Mouse (Mus musculus) CH12.LX (cell line): Measurements from ENCODE around the gene Rplp2. TPM values are rescaled to one million over a fixed set of nuclear protein-coding genes. Genes with fewer than 3 reads are reported as not detected.

Source experiments
- DNase-seq: peaks from one replicate; pipeline ENCODE4 v3.0.0-alpha.2; 2013; ENCODE audit errors: extremely low read depth
- H3K27ac ChIP-seq: 2 replicates; pipeline ENCODE4 v1.5.1; 2012; ENCODE audit warnings: low read depth, mild to moderate bottlenecking, control low read depth, moderate library complexity; ENCODE audit not compliant: insufficient read depth
- H3K27me3 ChIP-seq: replicated peaks from 2 replicates; pipeline ENCODE3; 2012; ENCODE audit warnings: inconsistent platforms
- H3K36me3 ChIP-seq, 2 experiments: replicated peaks in 1 of 2; 2 replicates each; pipeline versions ENCODE3 to v1.6.1; 2012; ENCODE audit warnings: inconsistent platforms in 1 of 2, low read length in 1 of 2, mild to moderate bottlenecking in 1 of 2, mixed read lengths in 1 of 2, moderate library complexity in 1 of 2; ENCODE audit not compliant: control insufficient read depth in 1 of 2, insufficient read depth in 1 of 2
- H3K4me1 ChIP-seq, 2 experiments: 2 replicates each; pipeline ENCODE4 v1.6.1; 2012; ENCODE audit warnings: inconsistent platforms in 1 of 2, moderate library complexity in 1 of 2; ENCODE audit not compliant: insufficient read depth in 2 of 2, control insufficient read depth in 1 of 2
- H3K4me2 ChIP-seq: 2 replicates; pipeline ENCODE4 v1.6.1; 2012; ENCODE audit warnings: low read depth, mild to moderate bottlenecking, control low read depth; ENCODE audit not compliant: poor library complexity, insufficient read depth, severe bottlenecking
- H3K4me3 ChIP-seq, 3 experiments: fragments of 150-350 bp in 1 of 3; sonication (generic) in 1 of 3; replicated peaks in 1 of 3; 2 replicates each; pipeline versions ENCODE3 to v1.5.1; 2011 to 2012; ENCODE audit warnings: low read depth in 2 of 3, low read length in 2 of 3, mild to moderate bottlenecking in 2 of 3, moderate library complexity in 2 of 3, control low read depth in 1 of 3, improper control_type of control experiment in 1 of 3, inconsistent platforms in 1 of 3, mixed read lengths in 1 of 3; ENCODE audit not compliant: poor library complexity in 1 of 3
- H3K79me2 ChIP-seq: replicated peaks from 2 replicates; pipeline ENCODE4 v1.6.1; 2012; ENCODE audit warnings: mild to moderate bottlenecking, moderate library complexity; ENCODE audit not compliant: control insufficient read depth, poor library complexity, insufficient read depth, severe bottlenecking; ENCODE audit errors: extremely low read depth
- H3K9ac ChIP-seq: 2 replicates; pipeline ENCODE4 v1.6.1; 2012; ENCODE audit warnings: low read depth, mild to moderate bottlenecking, control low read depth, moderate library complexity; ENCODE audit not compliant: insufficient read depth
- H3K9me3 ChIP-seq: replicated peaks from 2 replicates; pipeline ENCODE3; 2012; ENCODE audit warnings: low read length, inconsistent platforms, mixed read lengths
- CHD1 ChIP-seq: IDR thresholded peaks from 2 replicates; pipeline ENCODE4 v1.6.1; 2012; ENCODE audit warnings: low read depth, low read length, improper control_type of control experiment, inconsistent platforms
- CTCF ChIP-seq, 2 experiments: IDR thresholded peaks in 1 of 2; conservative IDR thresholded peaks in 1 of 2; 2 replicates each; pipeline ENCODE4 v1.5.1; 2011 to 2012; ENCODE audit warnings: low read depth in 2 of 2, low read length in 2 of 2, improper control_type of control experiment in 1 of 2, inconsistent platforms in 1 of 2, mild to moderate bottlenecking in 1 of 2, moderate library complexity in 1 of 2
- ELF1 ChIP-seq: IDR thresholded peaks from 2 replicates; pipeline ENCODE4 v1.6.1; 2014; ENCODE audit warnings: low read depth, mild to moderate bottlenecking, inconsistent platforms, low read length, improper control_type of control experiment
- EP300 ChIP-seq: IDR thresholded peaks from 2 replicates; pipeline ENCODE4 v1.6.1; 2011; ENCODE audit warnings: low read length, improper control_type of control experiment
- ETS1 ChIP-seq: conservative IDR thresholded peaks from 2 replicates; pipeline ENCODE4 v1.6.1; 2012; ENCODE audit warnings: low read depth, mild to moderate bottlenecking, inconsistent platforms, low read length, improper control_type of control experiment, moderate library complexity
- GABPA ChIP-seq: IDR thresholded peaks from 2 replicates; pipeline ENCODE4 v1.6.1; 2012; ENCODE audit warnings: low read depth, low read length, improper control_type of control experiment, inconsistent platforms; ENCODE audit not compliant: insufficient replicate concordance
- IRF4 ChIP-seq: IDR thresholded peaks from 2 replicates; pipeline ENCODE4 v1.6.1; 2014; ENCODE audit warnings: low read depth, mild to moderate bottlenecking, inconsistent platforms, low read length, improper control_type of control experiment
- JUND ChIP-seq: conservative IDR thresholded peaks from 2 replicates; pipeline ENCODE4 v1.6.1; 2011; ENCODE audit warnings: low read depth, low read length, improper control_type of control experiment
- KAT2A ChIP-seq: IDR thresholded peaks from 2 replicates; pipeline ENCODE4 v1.6.1; 2012; ENCODE audit warnings: low read length, improper control_type of control experiment, inconsistent platforms; ENCODE audit not compliant: insufficient replicate concordance
- MAFK ChIP-seq: IDR thresholded peaks from 2 replicates; pipeline ENCODE4 v1.6.1; 2011; ENCODE audit warnings: low read length, improper control_type of control experiment; ENCODE audit not compliant: insufficient replicate concordance
- MAZ ChIP-seq: IDR thresholded peaks from 2 replicates; pipeline ENCODE4 v1.6.1; 2012; ENCODE audit warnings: low read depth, mild to moderate bottlenecking, inconsistent platforms, low read length, improper control_type of control experiment, moderate library complexity
- MEF2A ChIP-seq: IDR thresholded peaks from 2 replicates; pipeline ENCODE4 v1.6.1; 2014; ENCODE audit warnings: low read depth, mild to moderate bottlenecking, inconsistent platforms, low read length, improper control_type of control experiment, borderline replicate concordance
- MXI1 ChIP-seq: IDR thresholded peaks from 2 replicates; pipeline ENCODE4 v1.6.1; 2011; ENCODE audit warnings: mild to moderate bottlenecking, low read depth, low read length, improper control_type of control experiment
- MYC ChIP-seq: IDR thresholded peaks from 2 replicates; pipeline ENCODE4 v1.6.1; 2011; ENCODE audit warnings: low read depth, mild to moderate bottlenecking, improper control_type of control experiment, low read length
- NRF1 ChIP-seq: IDR thresholded peaks from 2 replicates; pipeline ENCODE4 v1.6.1; 2014; ENCODE audit warnings: low read depth, mild to moderate bottlenecking, inconsistent platforms, low read length, improper control_type of control experiment, moderate library complexity
- SMC3 ChIP-seq: IDR thresholded peaks from 2 replicates; pipeline ENCODE4 v1.6.1; 2011; ENCODE audit warnings: low read depth, low read length, improper control_type of control experiment
- TCF12 ChIP-seq: IDR thresholded peaks from 2 replicates; pipeline ENCODE4 v1.6.1; 2014; ENCODE audit warnings: low read depth, mild to moderate bottlenecking, inconsistent platforms, low read length, improper control_type of control experiment
- UBTF ChIP-seq: IDR thresholded peaks from 2 replicates; pipeline ENCODE4 v1.6.1; 2012; ENCODE audit warnings: low read depth, mild to moderate bottlenecking, inconsistent platforms, low read length, improper control_type of control experiment, moderate library complexity
- ZC3H11A ChIP-seq: IDR thresholded peaks from 2 replicates; pipeline ENCODE4 v1.6.1; 2012; ENCODE audit warnings: low read depth, mild to moderate bottlenecking, inconsistent platforms, low read length, improper control_type of control experiment
- ZMIZ1 ChIP-seq: IDR thresholded peaks from 2 replicates; pipeline ENCODE4 v1.6.1; 2012; ENCODE audit warnings: low read depth, mild to moderate bottlenecking, inconsistent platforms, low read length, improper control_type of control experiment
- dilution Hi-C: fragments of 300-500 bp; cut with MboI; formaldehyde crosslinking; loops from 2 replicates; pipeline ENCODE4 v1.14.3; 2020; ENCODE audit warnings: low sequenced_read_pairs; ENCODE audit not compliant: extremely low pct_unique_long_range_greater_than_20kb, extremely low pct_ligation_motif_present
- in situ Hi-C: fragments of 300-500 bp; cut with MboI; formaldehyde crosslinking; loops from 3 replicates; pipeline ENCODE4 v1.14.3; 2019; ENCODE audit warnings: low sequenced_read_pairs, low pct_ligation_motif_present, low pct_unique_long_range_greater_than_20kb, mixed read lengths
- polyA plus RNA-seq: library from polyadenylated mRNA; unstranded; fragments of >175 nt; gene quantifications from 2 replicates; pipeline ENCODE4 v1.2.1, GENCODE M21; 2012; ENCODE audit warnings: low read depth; ENCODE audit not compliant: insufficient read length
- total RNA-seq, 2 experiments: library from RNA; depleted of rRNA; stranded (reverse); fragments of 300-350 nt in 1 of 2; fragments of >200 nt in 1 of 2; gene quantifications; 2 replicates each; pipeline ENCODE4 v1.2.3; 2012 to 2014

Rplp2 gene
- total and polyA plus RNA-seq, 3 experiments: 791 to 3,416 (median 2,025) TPM

GRCm38 (mm10) chr7:141495379-141495778, 48.2 kb downstream of the Rplp2 start:
- Histone ChIP-seq H3K9ac (no peak overlapping the region), H3K4me1 (no peaks in the 10 kb centered on the region), H3K36me3 (peaks cover 45 to 95% of the 10 kb centered on the region in 2 experiments), H3K27ac (no peak overlapping the region), H3K4me3 (no peak overlapping the region), H3K9me3 (no peaks in the 10 kb centered on the region), H3K4me2 (no peak overlapping the region), H3K27me3 (no peaks in the 10 kb centered on the region)
- in situ Hi-C loops: no loop called here
- DNase-seq: no peak
- TF ChIP-seq MYC (no peak), MAZ (no peak), MEF2A (no peak), GABPA (no peak), CHD1 (no peak), SMC3 (no peak), ZC3H11A (no peak), MXI1 (no peak), ETS1 (no peak), KAT2A (no peak), IRF4 (no peak), JUND (no peak), ZMIZ1 (no peak), EP300 (no peak), ELF1 (no peak), UBTF (no peak), CTCF (conservative IDR thresholded peaks at IDR 0.05 in 1 of 2, IDR thresholded peaks at IDR 0.05 in 1 of 2; ENCODE audit: low read depth in 2 of 2, low read length in 2 of 2) (no peak), MAFK (no peak)
- TF ChIP-seq, all 38 proteins: peak for 0
- no peaks in the 10 kb centered on the region for H3K79me2 ChIP-seq
- dilution Hi-C loops: no loop called here

DNA sequence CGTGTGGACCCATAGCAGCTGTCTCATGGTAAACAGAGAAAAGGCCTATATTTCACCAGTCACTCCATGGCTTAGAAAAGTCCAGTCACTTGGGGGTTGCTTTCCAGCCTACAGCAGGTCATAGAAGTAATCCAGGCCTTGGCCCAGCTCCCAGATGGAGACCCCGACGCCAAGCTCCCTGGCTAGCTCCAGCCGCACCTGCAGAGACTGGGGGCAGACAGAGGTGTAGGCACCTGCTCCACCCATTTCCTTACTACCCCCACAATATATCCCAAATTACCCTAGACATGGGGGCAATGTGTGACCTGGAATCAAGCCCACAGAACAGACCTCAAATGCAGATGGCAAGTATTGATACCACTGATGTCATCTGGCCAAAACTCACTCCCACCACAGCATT, 48.8 kb downstream of the Rplp2 start:
- Histone ChIP-seq H3K4me1 (no peaks in the 10 kb centered on the region), H3K4me3 (no peak overlapping the region), H3K27ac (no peak overlapping the region), H3K9ac (no peak overlapping the region), H3K27me3 (no peaks in the 10 kb centered on the region), H3K36me3 (peaks cover 45 to 92% of the 10 kb centered on the region in 2 experiments), H3K79me2 (no peaks in the 10 kb centered on the region), H3K4me2 (no peak overlapping the region), H3K9me3 (no peaks in the 10 kb centered on the region)
- dilution Hi-C loops: no loop called here
- DNase-seq: no peak
- TF ChIP-seq ZMIZ1 (no peak), NRF1 (no peak), TCF12 (no peak)
- in situ Hi-C loops: no loop called here
